Mouse (Mus musculus) liver, embryonic 15.5 days (tissue): ENCODE results near the gene Wnt1. TPM values are rescaled to one million over a fixed set of nuclear protein-coding genes. Genes with fewer than 3 reads are reported as not detected.
"Not testable (repeated sequence)": the region's sequence is repeated elsewhere in the genome, so short reads cannot be mapped to it uniquely, and the experiment has no call there.

Experiments used
- ATAC-seq: fragments of 200-750 bp; cut with Nextera tagmentation; 2 replicates; pipeline ENCODE4 v1.8.0; 2017; ENCODE audit warnings: moderate number of reproducible peaks, mild to moderate bottlenecking, moderate library complexity; ENCODE audit not compliant: insufficient read depth
- H3K27ac ChIP-seq: fragments of 300-500 bp; sonication (generic); replicated peaks from 2 replicates; pipeline ENCODE4 v1.5.1; 2015; ENCODE audit warnings: mild to moderate bottlenecking, inconsistent platforms
- H3K27me3 ChIP-seq: fragments of 300-500 bp; sonication (generic); 2 replicates; pipeline ENCODE4 v1.6.1; 2015; ENCODE audit warnings: mild to moderate bottlenecking, inconsistent platforms
- H3K36me3 ChIP-seq: fragments of 300-500 bp; sonication (generic); replicated peaks from 2 replicates; pipeline ENCODE4 v1.6.1; 2015; ENCODE audit warnings: moderate library complexity, mild to moderate bottlenecking, inconsistent platforms
- H3K4me1 ChIP-seq: fragments of 300-500 bp; sonication (generic); replicated peaks from 2 replicates; pipeline ENCODE4 v1.6.1; 2015; ENCODE audit warnings: inconsistent platforms
- H3K4me2 ChIP-seq: fragments of 300-500 bp; sonication (generic); 2 replicates; pipeline ENCODE4 v1.6.1; 2015; ENCODE audit warnings: moderate library complexity, mild to moderate bottlenecking, inconsistent platforms
- H3K4me3 ChIP-seq: fragments of 300-500 bp; sonication (generic); replicated peaks from 2 replicates; pipeline ENCODE4 v1.5.1; 2015; ENCODE audit warnings: mild to moderate bottlenecking, inconsistent platforms
- H3K9ac ChIP-seq: fragments of 300-500 bp; sonication (generic); 2 replicates; pipeline ENCODE4 v1.6.1; 2015; ENCODE audit warnings: moderate library complexity, mild to moderate bottlenecking, inconsistent platforms
- H3K9me3 ChIP-seq: fragments of 300-500 bp; sonication (generic); replicated peaks from 2 replicates; pipeline ENCODE4 v1.6.1; 2016; ENCODE audit warnings: inconsistent platforms
- WGBS: fragments of 180-500 bp; shearing (Covaris S2); methylation state at CpG from one replicate; pipeline ENCODE4 v1.1.7; 2015; ENCODE audit warnings: mixed read lengths; ENCODE audit not compliant: insufficient replicate concordance; 5-methylcytosine and 5-hydroxymethylcytosine counted together
- polyA plus RNA-seq: library from polyadenylated mRNA; unstranded; fragments of >200 nt; fragmentation: Nextera tagmentation; extraction: Ambion mirVana; gene quantifications from 2 replicates; pipeline ENCODE4 v1.2.1, GENCODE M21; 2015

Wnt1 gene
- polyA plus RNA-seq, 1 experiment from 2014 or later = not detected

GRCm38 (mm10) chr15:98806809-98807770 lies 17.4 kb downstream of the Wnt1 start:
- 1% methylated on average over 58 of the region's 58 CpGs for WGBS

DNA sequence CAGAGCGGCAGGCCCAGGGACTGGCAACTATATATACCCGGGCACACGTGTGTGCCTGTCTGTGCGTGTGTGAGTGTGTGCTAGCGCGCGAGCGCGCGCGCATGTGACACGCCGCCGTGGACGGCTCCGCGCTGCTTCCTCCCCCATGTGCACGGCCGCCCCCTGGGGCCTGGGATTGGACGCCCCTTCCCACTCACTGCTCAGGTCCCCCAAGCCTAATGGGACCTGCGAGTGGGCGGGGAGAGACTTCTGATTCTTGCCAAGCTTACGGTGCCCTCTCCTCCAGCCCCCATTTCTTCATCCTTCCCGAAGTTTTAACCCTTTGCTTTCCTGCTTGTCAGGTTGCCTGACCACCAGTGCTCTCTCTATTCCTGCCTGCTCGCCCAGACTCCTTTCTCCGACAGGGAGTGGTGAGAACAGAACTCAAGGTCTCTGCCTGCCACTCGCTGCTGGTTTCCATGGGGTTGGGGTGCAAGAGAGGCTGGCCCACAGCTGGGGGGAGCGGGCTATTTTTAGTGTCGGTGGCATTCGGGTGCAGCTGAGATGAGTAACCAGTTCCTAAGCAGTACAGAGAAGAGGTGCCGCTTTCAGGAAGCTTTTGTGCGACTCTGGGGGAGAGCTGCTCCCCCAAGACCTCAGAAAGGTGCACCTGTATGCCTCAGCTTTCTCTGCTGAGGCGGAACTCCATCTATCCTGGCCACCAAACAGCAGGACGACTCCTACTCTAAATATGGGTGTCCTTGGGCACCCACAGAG lies 18.4 kb downstream of the Wnt1 start:
- Histone ChIP-seq H3K36me3 (peaks cover 27% of the 10 kb centered on the region), H3K4me3 (peak overlapping the region; percentile 39; the same call in 1 of the 2 replicates), H3K9me3 (no peaks in the 10 kb centered on the region), H3K9ac (no peak overlapping the region), H3K4me2 (peak overlapping the region; percentile 62), H3K27me3 (peaks cover 78% of the 10 kb centered on the region), H3K27ac (no peak overlapping the region), H3K4me1 (peaks cover 49% of the 10 kb centered on the region)
- ATAC-seq = no peak
- 1% methylated on average over 34 of the region's 34 CpGs for WGBS

More at GRCm38 (mm10) chr15:98806809-98807770, 17.4 kb downstream of the Wnt1 start:
- Histone ChIP-seq H3K27me3 (peaks cover 88% of the 10 kb centered on the region), H3K9ac (0 out of 2 replicates have a peak overlapping the region, but pooled peaks have one; percentile 6), H3K36me3 (peaks cover 17% of the 10 kb centered on the region), H3K4me2 (peak overlapping the region; percentile 62), H3K9me3 (no peaks in the 10 kb centered on the region), H3K27ac (no peak overlapping the region), H3K4me1 (peaks cover 51% of the 10 kb centered on the region), H3K4me3 (peak overlapping the region; percentile 39)
- ATAC-seq = peak; percentile 28; the same call in 1 of the 2 replicates

DNA sequence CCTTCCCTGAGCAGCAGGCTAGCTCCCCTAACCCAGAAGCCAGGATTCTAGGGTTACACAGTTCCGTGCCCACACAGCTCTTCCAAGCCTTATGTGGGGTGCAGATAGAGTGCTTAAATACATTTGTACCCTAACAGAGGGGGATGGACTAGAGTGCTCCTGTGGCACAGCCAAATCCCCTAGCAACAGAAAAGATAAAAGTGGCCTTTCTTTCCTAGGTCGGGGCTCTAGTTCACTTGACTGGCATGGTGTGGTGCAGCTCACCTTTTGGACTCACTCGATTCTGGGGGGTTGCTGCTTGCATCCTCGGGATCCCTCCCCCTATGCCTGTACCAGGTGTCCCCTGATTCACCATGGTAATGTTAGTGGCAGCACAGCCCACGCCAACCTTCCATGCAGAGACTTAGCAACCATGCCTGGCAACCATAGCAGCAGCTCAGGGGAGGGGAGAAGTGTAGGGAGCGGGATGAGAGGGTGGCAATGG lies 19.0 kb downstream of the Wnt1 start:
- peaks cover 33% of the 10 kb centered on the region for H3K36me3 ChIP-seq
- H3K9ac ChIP-seq = no peak overlapping the region
- H3K4me1 ChIP-seq = peaks cover 43% of the 10 kb centered on the region
- 14% methylated on average over 6 of the region's 6 CpGs for WGBS
- H3K27me3 ChIP-seq = peaks cover 72% of the 10 kb centered on the region
- no peak overlapping the region for H3K4me3 ChIP-seq
- no peak overlapping the region for H3K27ac ChIP-seq
- ATAC-seq = no peak
- H3K9me3 ChIP-seq = no peaks in the 10 kb centered on the region
- H3K4me2 ChIP-seq = no peak overlapping the region

DNA sequence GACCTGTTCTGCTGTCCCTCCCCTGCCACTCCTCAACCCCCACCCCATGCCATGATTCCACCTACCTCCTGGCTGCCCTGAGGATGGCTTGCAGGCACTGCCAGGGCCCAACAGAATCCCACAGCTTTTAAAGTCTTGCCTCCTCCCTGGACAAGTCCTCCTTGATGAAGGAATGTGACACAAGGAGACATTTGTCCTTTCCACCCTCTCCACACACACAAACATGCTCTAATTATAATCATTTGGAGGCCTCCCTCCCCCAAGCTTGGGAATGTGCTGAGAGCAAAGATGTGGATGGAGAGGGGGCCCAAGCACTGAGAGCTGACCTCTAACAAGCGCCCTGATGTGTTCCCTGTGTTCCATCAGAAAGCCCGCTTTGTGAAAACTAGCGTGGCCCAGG lies 19.7 kb downstream of the Wnt1 start, which contains the start of gene Ddn:
TSS of gene Ddn (minus strand) at position 101 of the 400 bp plus-strand sequence.
- no peak for ATAC-seq
- Histone ChIP-seq H3K4me3 (no peak within 1 kb of the TSS), H3K4me2 (peak within 1 kb of the TSS; percentile 62; the same call in 1 of the 2 replicates), H3K9ac (no peak within 1 kb of the TSS), H3K4me1 (peaks cover 36% of the 10 kb centered on the region), H3K36me3 (peaks cover 40% of the 10 kb centered on the region), H3K9me3 (no peaks in the 10 kb centered on the region), H3K27ac (no peak within 1 kb of the TSS), H3K27me3 (peaks cover 65% of the 10 kb centered on the region)
- 59% methylated on average over 3 of the region's 3 CpGs for WGBS

DNA sequence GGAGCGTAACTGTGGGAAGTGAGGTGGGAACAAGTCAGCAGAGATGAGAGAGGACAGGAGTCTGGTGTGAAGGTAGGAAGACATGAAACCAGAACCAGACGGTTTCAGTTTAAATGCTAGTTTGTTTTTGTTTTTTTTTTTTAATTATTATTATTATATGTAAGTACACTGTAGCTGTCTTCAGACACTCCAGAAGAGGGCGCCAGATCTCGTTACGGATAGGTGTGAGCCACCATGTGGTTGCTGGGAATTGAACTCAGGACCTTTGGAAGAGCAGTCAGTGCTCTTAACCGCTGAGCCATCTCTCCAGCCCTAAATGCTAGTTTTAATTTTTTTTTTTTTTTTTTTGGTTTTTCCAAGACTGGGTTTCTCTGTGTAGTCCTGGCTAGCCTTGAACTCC lies 20.6 kb downstream of the Wnt1 start:
- Histone ChIP-seq H3K36me3 (peaks cover 48% of the 10 kb centered on the region), H3K4me1 (peaks cover 31% of the 10 kb centered on the region), H3K27me3 (peaks cover 56% of the 10 kb centered on the region)
- not testable (repeated sequence) for H3K4me3 ChIP-seq, H3K9me3 ChIP-seq, H3K27ac ChIP-seq, H3K9ac ChIP-seq, ATAC-seq, H3K4me2 ChIP-seq
- WGBS = 62% methylated on average over 6 of the region's 6 CpGs

DNA sequence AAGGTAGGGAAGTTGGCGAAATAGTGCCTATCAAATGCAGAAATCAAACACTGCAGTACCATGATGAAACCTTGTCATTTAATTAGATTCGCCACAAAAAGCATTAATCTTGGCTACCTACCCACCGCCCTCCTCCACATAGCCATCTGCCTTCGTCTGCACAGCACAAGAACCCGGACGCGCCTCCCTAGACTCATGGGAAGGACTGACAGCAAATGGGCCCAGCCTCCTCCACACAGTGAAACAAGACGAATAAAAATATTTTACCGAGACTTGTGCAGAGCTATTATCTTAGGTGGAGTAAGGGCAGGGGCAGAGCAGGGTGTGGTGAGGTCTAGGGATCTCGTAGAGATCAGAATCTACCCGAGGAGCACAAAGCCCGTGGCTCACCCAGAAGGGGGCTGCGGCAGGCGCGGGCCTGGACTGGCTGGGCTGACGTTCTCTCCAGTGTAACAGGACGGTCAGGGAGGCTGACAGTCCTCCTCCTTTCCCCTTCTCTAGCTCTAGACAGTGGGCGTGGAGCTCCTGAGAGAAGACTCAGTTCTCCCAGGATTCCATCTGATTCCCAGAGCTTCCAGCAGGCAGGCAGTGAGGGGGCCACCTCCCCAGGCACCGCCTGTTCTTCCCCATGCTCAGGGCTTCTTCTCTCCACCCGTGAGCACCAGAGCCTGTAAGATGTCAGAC lies 23.2 kb downstream of the Wnt1 start:
- no peak for ATAC-seq
- Histone ChIP-seq H3K36me3 (peaks cover 74% of the 10 kb centered on the region), H3K4me2 (no peak overlapping the region), H3K4me3 (no peak overlapping the region), H3K27me3 (peaks cover 30% of the 10 kb centered on the region), H3K9ac (no peak overlapping the region), H3K9me3 (no peaks in the 10 kb centered on the region), H3K4me1 (peaks cover 4% of the 10 kb centered on the region), H3K27ac (no peak overlapping the region)
- WGBS = 77% methylated on average over 20 of the region's 20 CpGs

DNA sequence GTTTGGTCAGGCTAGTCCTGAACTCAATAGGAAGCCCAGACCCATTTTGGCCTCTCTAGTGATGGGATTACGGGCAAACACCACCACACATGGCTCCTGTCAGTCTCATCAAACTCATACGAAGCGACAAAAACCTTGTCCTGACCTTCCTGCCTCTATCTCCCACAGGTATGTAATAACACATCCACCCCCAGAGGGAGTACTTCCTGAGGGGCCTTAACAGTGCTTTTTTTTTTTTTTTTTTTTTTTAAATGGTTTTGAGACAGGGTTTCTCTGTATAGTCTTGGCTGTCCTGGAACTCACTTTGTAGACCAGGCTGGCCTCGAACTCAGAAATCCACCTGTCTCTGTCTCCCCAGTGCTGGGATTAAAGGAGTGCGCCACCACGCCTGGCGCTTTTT lies 28.5 kb downstream of the Wnt1 start:
- H3K4me1 ChIP-seq = 0 out of 2 replicates have a peak, but pooled peaks cover 3% of the 10 kb centered on the region
- no peak overlapping the region for H3K9ac ChIP-seq
- H3K36me3 ChIP-seq = peaks cover 98% of the 10 kb centered on the region
- WGBS = 89% methylated on average over 7 of the region's 7 CpGs
- H3K27ac ChIP-seq = no peak overlapping the region
- H3K27me3 ChIP-seq = no peaks in the 10 kb centered on the region
- no peak overlapping the region for H3K4me3 ChIP-seq
- no peak overlapping the region for H3K4me2 ChIP-seq
- ATAC-seq = no peak
- H3K9me3 ChIP-seq = no peaks in the 10 kb centered on the region

DNA sequence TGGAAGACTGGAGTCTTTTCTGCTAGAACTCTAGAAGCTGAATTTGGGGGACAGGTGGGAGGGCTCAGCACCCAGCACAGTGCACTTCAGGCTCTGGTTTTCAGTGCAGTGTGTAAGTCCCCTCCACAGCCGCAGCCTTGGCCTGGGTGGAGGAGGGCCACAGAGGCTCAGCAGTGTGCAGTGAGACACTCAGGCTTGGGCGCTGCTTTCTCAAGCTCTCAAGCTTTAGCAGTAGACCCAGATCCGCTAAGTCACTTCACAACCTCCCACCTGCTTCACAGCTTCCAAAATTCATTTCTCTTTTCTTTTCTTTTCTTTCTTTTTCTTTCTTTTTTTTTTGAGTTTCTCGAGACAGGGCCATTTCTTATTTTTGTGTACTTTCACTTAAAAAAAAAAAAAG lies 31.3 kb downstream of the Wnt1 start:
- Histone ChIP-seq H3K27ac (no peak overlapping the region), H3K9ac (no peak overlapping the region), H3K4me3 (no peak overlapping the region), H3K4me1 (peaks cover 25% of the 10 kb centered on the region), H3K9me3 (no peaks in the 10 kb centered on the region), H3K36me3 (peaks cover 98% of the 10 kb centered on the region), H3K27me3 (no peaks in the 10 kb centered on the region), H3K4me2 (no peak overlapping the region)
- ATAC-seq = no peak
- 86% methylated on average over 4 of the region's 4 CpGs for whole genome bisulfite sequencing

DNA sequence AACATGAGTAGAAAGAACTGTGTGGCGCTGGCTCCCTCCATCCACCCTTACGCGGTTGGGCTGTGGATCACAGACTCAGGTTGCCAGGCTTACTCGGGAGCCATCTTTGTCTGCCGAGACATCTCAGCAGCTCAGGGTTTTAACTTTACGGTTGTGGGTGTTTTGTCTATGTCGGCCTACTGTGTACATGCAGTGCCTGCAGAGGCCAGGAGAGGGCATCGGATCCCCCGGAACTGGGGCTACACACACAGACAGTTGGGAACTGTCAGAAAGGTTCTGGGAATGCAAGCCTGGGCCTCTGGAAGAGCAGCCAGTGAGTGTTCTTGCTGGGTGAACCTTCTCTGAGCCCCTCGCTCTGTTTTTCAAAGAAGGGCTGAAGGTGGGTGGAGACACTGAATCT lies 31.7 kb downstream of the Wnt1 start:
- Histone ChIP-seq H3K4me3 (no peak overlapping the region), H3K27ac (no peak overlapping the region), H3K27me3 (no peaks in the 10 kb centered on the region), H3K4me1 (peaks cover 30% of the 10 kb centered on the region), H3K9ac (no peak overlapping the region), H3K9me3 (no peaks in the 10 kb centered on the region), H3K36me3 (peaks cover 94% of the 10 kb centered on the region), H3K4me2 (no peak overlapping the region)
- no peak for ATAC-seq
- WGBS = 63% methylated on average over 10 of the region's 10 CpGs

GRCm38 (mm10) chr15:98822147-98822546 lies 32.5 kb downstream of the Wnt1 start:
- Histone ChIP-seq H3K36me3 (peaks cover 86% of the 10 kb centered on the region), H3K9me3 (no peaks in the 10 kb centered on the region), H3K4me2 (no peak overlapping the region), H3K27ac (no peak overlapping the region), H3K4me1 (peaks cover 37% of the 10 kb centered on the region), H3K27me3 (no peaks in the 10 kb centered on the region), H3K9ac (no peak overlapping the region), H3K4me3 (no peak overlapping the region)
- ATAC-seq = no peak
- WGBS = 83% methylated on average over 5 of the region's 5 CpGs
